Mouse (Mus musculus): Measurements from ENCODE around the gene Echdc2. TPM values are rescaled to one million over a fixed set of nuclear protein-coding genes. Genes with fewer than 3 reads are reported as not detected.

The Echdc2 gene
- 4.4 TPM for polyA plus RNA-seq (2017; shearing (Covaris generic))

DNA sequence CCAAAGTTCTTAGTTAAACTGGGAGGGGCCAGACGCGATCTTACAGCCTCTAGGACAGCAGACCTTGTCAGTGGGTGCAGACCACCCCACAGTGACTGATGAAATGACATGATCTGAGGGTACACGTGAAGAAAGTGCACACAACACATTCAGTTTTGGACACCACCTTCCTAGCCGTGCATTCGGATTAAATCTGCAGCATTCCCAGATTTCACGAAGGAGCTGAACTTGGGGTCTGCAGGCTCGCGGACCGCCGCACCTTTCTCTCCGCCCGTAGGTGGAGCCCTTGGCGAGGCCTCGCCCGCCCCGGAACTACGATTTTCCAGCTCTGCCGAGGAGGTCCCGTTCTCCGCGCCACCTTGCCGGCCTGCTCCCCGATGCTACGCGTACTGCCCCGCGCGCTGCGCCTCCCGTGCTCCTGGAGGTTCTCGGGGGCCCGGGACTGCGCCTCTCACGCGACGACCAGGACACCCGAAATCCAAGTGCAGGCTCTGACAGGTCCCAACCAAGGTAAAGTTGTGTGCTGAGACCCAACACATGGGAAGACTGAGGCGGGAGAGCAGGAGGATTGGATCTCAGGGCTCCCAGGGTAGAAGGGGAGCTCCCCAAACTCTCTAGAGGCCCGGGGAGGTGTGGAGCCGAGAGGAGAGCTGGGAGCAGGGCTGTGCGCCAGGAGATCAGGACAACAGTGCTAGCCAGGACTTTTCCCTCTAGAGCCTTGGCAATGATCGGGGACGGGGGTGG, at the start of gene Echdc2:
TSS of gene Echdc2 (plus strand) at position 286 of the 744 bp plus-strand sequence.

DNA sequence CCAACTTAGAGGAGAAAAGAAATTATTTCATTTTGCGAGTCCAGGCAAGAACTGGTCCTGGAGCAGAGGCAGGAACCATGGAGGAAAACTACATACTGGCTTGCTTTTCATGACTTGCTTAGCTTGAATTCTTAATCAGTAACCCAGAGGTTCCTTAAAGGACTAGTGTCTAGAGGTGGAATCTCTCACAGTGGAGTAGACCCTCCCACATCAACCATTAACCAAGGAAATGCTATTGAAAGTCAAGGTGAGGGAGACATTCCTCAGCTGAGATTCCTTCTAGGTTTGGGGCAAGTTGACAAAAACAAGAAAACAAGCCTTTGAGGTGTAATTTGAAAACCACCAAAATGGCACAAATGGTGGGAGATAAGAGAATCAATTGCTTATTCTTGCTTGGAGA, 20.4 kb upstream of the Echdc2 start, which contains the start of gene Scp2:
TSS of gene Scp2 (minus strand) at position 119 of the 400 bp plus-strand sequence.

GRCm38 (mm10) chr4:108217332-108218179, 52.3 kb downstream of the Echdc2 start, which contains the start of gene Zyg11a:
Gene Zyg11a (minus strand): TSS chr4:108218048.

Other genes starting within 250 kb of the Echdc2 start
- 6.2 TPM for gene Cpt2, start 241.8 kb upstream of the Echdc2 start, polyA plus RNA-seq (2017; shearing (Covaris generic))
- not detected for gene Slc1a7, start 197.1 kb upstream of the Echdc2 start, polyA plus RNA-seq (2017; shearing (Covaris generic))
- 0.40 TPM for gene Podn, start 69.0 kb upstream of the Echdc2 start, polyA plus RNA-seq (2017; shearing (Covaris generic))
- 278 TPM for gene Scp2, start 20.4 kb upstream of the Echdc2 start, polyA plus RNA-seq (2017; shearing (Covaris generic))
- gene Zyg11a, start 52.6 kb downstream of the Echdc2 start, polyA plus RNA-seq (2017; shearing (Covaris generic)), result not detected
- 23.4 TPM for gene Zyg11b, start 135.7 kb downstream of the Echdc2 start, polyA plus RNA-seq (2017; shearing (Covaris generic))
- 24.7 TPM for gene Coa7, start 162.7 kb downstream of the Echdc2 start, polyA plus RNA-seq (2017; shearing (Covaris generic))
- gene Shisal2a, start 217.9 kb downstream of the Echdc2 start, polyA plus RNA-seq (2017; shearing (Covaris generic)), result not detected
- gene Gpx7, start 241.5 kb downstream of the Echdc2 start, polyA plus RNA-seq (2017; shearing (Covaris generic)), result not detected

Data from effector memory CD4-positive, alpha-beta T cell, adult 7 months (primary cell).